Mouse (Mus musculus) liver, embryonic 14.5 days (tissue): ENCODE measurements at regions not wholly inside any gene's neighbourhood (a gene's known extent, or its start where the extent isn't known, plus 50 kb on each side); places are given as distances from the start of the nearest gene placed in this dataset.

Experiments used
- ATAC-seq: fragments of 200-750 bp; cut with Nextera tagmentation; 2 replicates; pipeline ENCODE4 v1.8.0; 2017; ENCODE audit warnings: moderate number of reproducible peaks, mild to moderate bottlenecking, moderate library complexity; ENCODE audit not compliant: insufficient read depth
- DNase-seq, 3 experiments: peaks; one replicate each; pipeline ENCODE4 v3.0.0-alpha.2; 2012 to 2013; ENCODE audit warnings: low read depth in 3 of 3, low spot score in 3 of 3
- H3K27ac ChIP-seq: fragments of 300-500 bp; sonication (generic); 2 replicates; pipeline ENCODE4 v1.5.1; 2014; ENCODE audit warnings: moderate library complexity, mild to moderate bottlenecking, control low read depth, inconsistent platforms
- H3K27me3 ChIP-seq: fragments of 300-500 bp; sonication (generic); 2 replicates; pipeline ENCODE4 v1.6.1; 2014; ENCODE audit warnings: mild to moderate bottlenecking, low read length, moderate library complexity; ENCODE audit not compliant: control insufficient read depth, insufficient read depth
- H3K36me3 ChIP-seq: fragments of 300-500 bp; sonication (generic); replicated peaks from 2 replicates; pipeline ENCODE4 v1.6.1; 2014; ENCODE audit warnings: low read depth; ENCODE audit not compliant: control insufficient read depth, insufficient read depth
- H3K4me1 ChIP-seq, 2 experiments: fragments of 200-500 bp in 1 of 2; fragments of 300-500 bp in 1 of 2; sonication (generic) in 1 of 2; replicated peaks; 2 replicates each; pipeline ENCODE4 v1.6.1; 2012 to 2014; ENCODE audit warnings: antibody characterized with exemption in 1 of 2, inconsistent platforms in 1 of 2, low read length in 1 of 2; ENCODE audit not compliant: control insufficient read depth in 2 of 2, insufficient read depth in 2 of 2
- H3K4me2 ChIP-seq: fragments of 300-500 bp; sonication (generic); 2 replicates; pipeline ENCODE4 v1.6.1; 2014; ENCODE audit warnings: low read depth, mild to moderate bottlenecking, control low read depth, moderate library complexity
- H3K4me3 ChIP-seq, 2 experiments: fragments of 200-500 bp in 1 of 2; fragments of 300-500 bp in 1 of 2; sonication (generic) in 1 of 2; 2 replicates each; pipeline ENCODE4 v1.5.1; 2012 to 2014; ENCODE audit warnings: low read depth in 2 of 2, low read length in 2 of 2, mild to moderate bottlenecking in 2 of 2, control low read depth in 1 of 2, inconsistent platforms in 1 of 2, moderate library complexity in 1 of 2; ENCODE audit not compliant: insufficient read depth in 1 of 2
- H3K9ac ChIP-seq: fragments of 300-500 bp; sonication (generic); replicated peaks from 2 replicates; pipeline ENCODE4 v1.6.1; 2014; ENCODE audit warnings: mild to moderate bottlenecking, control low read depth, moderate library complexity
- H3K9me3 ChIP-seq: fragments of 300-500 bp; sonication (generic); 2 replicates; pipeline ENCODE4 v1.6.1; 2016; ENCODE audit warnings: low read length, mixed read lengths; ENCODE audit not compliant: control insufficient read depth
- CTCF ChIP-seq: IDR thresholded peaks from 2 replicates; pipeline ENCODE4 v1.5.1; 2016; ENCODE audit warnings: antibody characterized with exemption, low read depth, control low read depth
- EP300 ChIP-seq: IDR thresholded peaks from 2 replicates; pipeline ENCODE4 v1.6.1; 2016; ENCODE audit warnings: antibody characterized with exemption, low read depth
- WGBS: fragments of 180-500 bp; shearing (Covaris S2); extraction: QIAGEN DNeasy Blood & Tissue Kit; methylation state at CpG from one replicate; pipeline ENCODE4 v1.1.7; 2014; ENCODE audit not compliant: insufficient replicate concordance; 5-methylcytosine and 5-hydroxymethylcytosine counted together

DNA sequence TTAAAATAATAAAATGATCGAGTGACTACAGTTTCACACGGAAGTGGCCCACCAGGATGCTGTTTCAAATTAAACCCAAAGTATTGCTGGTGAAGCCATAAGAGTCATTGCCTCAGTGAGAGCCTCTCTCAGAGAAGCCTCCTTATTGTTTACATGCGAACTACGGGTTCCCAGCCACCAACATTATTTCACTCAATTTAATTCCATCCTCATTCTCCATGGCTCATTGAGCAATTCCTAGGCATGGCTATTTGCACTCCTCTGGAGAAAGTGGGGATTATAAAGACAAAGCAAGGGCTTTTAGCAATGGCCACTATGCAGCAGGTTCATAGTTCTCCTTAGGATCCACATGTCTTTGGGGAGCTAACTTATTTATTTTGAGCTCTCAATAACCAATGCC, 646.7 kb upstream of the Intu start:
- no peak overlapping the region for H3K4me2 ChIP-seq
- DNase-seq = no peak
- no peaks in the 10 kb centered on the region for H3K36me3 ChIP-seq
- no peak for ATAC-seq
- no peak overlapping the region for H3K27ac ChIP-seq
- H3K9ac ChIP-seq = no peak overlapping the region
- no peaks in the 10 kb centered on the region for H3K4me1 ChIP-seq
- no peaks in the 10 kb centered on the region for H3K27me3 ChIP-seq
- 66% methylated on average over 4 of the region's 4 CpGs for WGBS
- TF ChIP-seq CTCF (no peak), EP300 (no peak)
- H3K4me3 ChIP-seq = no peak overlapping the region
- H3K9me3 ChIP-seq = no peaks in the 10 kb centered on the region

- Histone ChIP-seq H3K36me3 (no peaks in the 10 kb centered on the region), H3K4me1 (no peaks in the 10 kb centered on the region), H3K9me3 (no peaks in the 10 kb centered on the region), H3K27me3 (no peaks in the 10 kb centered on the region), H3K4me2 (no peak overlapping the region), H3K4me3 (no peak overlapping the region), H3K9ac (no peak overlapping the region), H3K27ac (no peak overlapping the region)
- TF ChIP-seq CTCF = no peak
- no peak for TF ChIP-seq EP300
- DNase-seq (no peak), ATAC-seq (no peak)
- 68% methylated on average over 5 of the region's 5 CpGs for WGBS
These were observed 642.7 kb upstream of the Intu start for GRCm38 (mm10) chr3:39888376-39888775.

GRCm38 (mm10) chr3:39889222-39889621, 641.9 kb upstream of the Intu start:
- no peak for DNase-seq
- no peaks in the 10 kb centered on the region for H3K27me3 ChIP-seq
- WGBS = 69% methylated on average over 2 of the region's 2 CpGs

DNA sequence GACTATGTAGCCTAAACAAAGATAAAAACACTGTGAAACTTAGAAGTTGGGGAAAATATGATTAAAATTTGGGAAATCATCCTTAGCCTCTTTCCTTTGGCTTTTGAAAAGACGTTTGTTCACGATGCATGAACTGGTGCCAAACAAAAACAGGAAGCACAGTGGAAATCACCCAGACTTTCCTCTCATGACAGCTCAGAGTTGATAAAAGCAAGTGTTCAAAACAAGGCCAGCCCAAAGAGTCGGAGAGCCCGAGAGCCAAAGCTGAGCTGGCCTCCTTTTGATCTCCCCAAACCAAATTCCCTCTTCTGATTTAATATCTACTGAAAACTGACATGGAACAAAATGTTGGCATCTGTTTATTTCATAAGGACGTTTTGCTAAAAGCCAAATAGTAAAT, 632.1 kb upstream of the Intu start:
- ATAC-seq (no peak), DNase-seq (no peak)
- Histone ChIP-seq H3K9ac (no peak overlapping the region), H3K4me2 (no peak overlapping the region), H3K27me3 (no peaks in the 10 kb centered on the region), H3K36me3 (no peaks in the 10 kb centered on the region), H3K4me3 (no peak overlapping the region), H3K4me1 (no peaks in the 10 kb centered on the region), H3K9me3 (no peaks in the 10 kb centered on the region), H3K27ac (no peak overlapping the region)
- TF ChIP-seq EP300 = no peak
- TF ChIP-seq CTCF = no peak
- WGBS = 15% methylated on average over 5 of the region's 5 CpGs

More at GRCm38 (mm10) chr3:39889222-39889621, 641.9 kb upstream of the Intu start:
- ATAC-seq = no peak
- Histone ChIP-seq H3K27ac (no peak overlapping the region), H3K9ac (no peak overlapping the region), H3K36me3 (no peaks in the 10 kb centered on the region), H3K9me3 (no peaks in the 10 kb centered on the region), H3K4me3 (no peak overlapping the region), H3K4me2 (no peak overlapping the region), H3K4me1 (no peaks in the 10 kb centered on the region)
- no peak for TF ChIP-seq CTCF
- TF ChIP-seq EP300 = no peak

DNA sequence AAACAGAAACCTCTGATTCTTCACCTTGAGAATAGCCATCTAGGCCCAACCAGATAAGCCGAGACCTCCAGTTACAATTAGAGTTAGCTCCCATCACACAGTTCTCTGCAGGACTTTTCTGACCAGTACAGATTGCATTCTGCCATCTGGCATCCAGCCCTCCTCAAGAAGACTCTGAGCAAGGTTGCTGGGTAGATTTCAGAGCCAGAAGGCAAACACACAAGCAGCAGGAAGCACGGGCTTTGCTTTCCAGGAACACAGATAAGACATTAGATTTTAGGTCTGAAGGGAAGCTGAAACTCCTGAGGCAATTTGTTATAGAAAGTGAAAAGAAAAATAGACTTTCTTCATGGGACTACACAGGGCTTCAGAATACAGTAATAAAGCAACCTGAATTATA, 630.9 kb upstream of the Intu start:
- Histone ChIP-seq H3K4me1 (no peaks in the 10 kb centered on the region), H3K9me3 (no peaks in the 10 kb centered on the region), H3K27me3 (no peaks in the 10 kb centered on the region), H3K4me2 (no peak overlapping the region), H3K27ac (no peak overlapping the region), H3K9ac (no peak overlapping the region), H3K4me3 (no peak overlapping the region), H3K36me3 (no peaks in the 10 kb centered on the region)
- 46% methylated on average over 2 of the region's 2 CpGs for WGBS
- DNase-seq (no peak), ATAC-seq (no peak)
- no peak for TF ChIP-seq EP300
- no peak for TF ChIP-seq CTCF
